Mouse (Mus musculus) CH12.LX (cell line): ENCODE measurements around the gene Pde8a. TPM values are rescaled to one million over a fixed set of nuclear protein-coding genes. Genes with fewer than 3 reads are reported as not detected.

Experiments used
- DNase-seq: peaks from one replicate; pipeline ENCODE4 v3.0.0-alpha.2; 2013; ENCODE audit errors: extremely low read depth
- H3K27ac ChIP-seq: 2 replicates; pipeline ENCODE4 v1.5.1; 2012; ENCODE audit warnings: low read depth, mild to moderate bottlenecking, control low read depth, moderate library complexity; ENCODE audit not compliant: insufficient read depth
- H3K27me3 ChIP-seq: replicated peaks from 2 replicates; pipeline ENCODE3; 2012; ENCODE audit warnings: inconsistent platforms
- H3K36me3 ChIP-seq, 2 experiments: replicated peaks in 1 of 2; 2 replicates each; pipeline versions ENCODE3 to v1.6.1; 2012; ENCODE audit warnings: inconsistent platforms in 1 of 2, low read length in 1 of 2, mild to moderate bottlenecking in 1 of 2, mixed read lengths in 1 of 2, moderate library complexity in 1 of 2; ENCODE audit not compliant: control insufficient read depth in 1 of 2, insufficient read depth in 1 of 2
- H3K4me1 ChIP-seq, 2 experiments: 2 replicates each; pipeline ENCODE4 v1.6.1; 2012; ENCODE audit warnings: inconsistent platforms in 1 of 2, moderate library complexity in 1 of 2; ENCODE audit not compliant: insufficient read depth in 2 of 2, control insufficient read depth in 1 of 2
- H3K4me2 ChIP-seq: 2 replicates; pipeline ENCODE4 v1.6.1; 2012; ENCODE audit warnings: low read depth, mild to moderate bottlenecking, control low read depth; ENCODE audit not compliant: poor library complexity, insufficient read depth, severe bottlenecking
- H3K4me3 ChIP-seq, 3 experiments: fragments of 150-350 bp in 1 of 3; sonication (generic) in 1 of 3; replicated peaks in 1 of 3; 2 replicates each; pipeline versions ENCODE3 to v1.5.1; 2011 to 2012; ENCODE audit warnings: low read depth in 2 of 3, low read length in 2 of 3, mild to moderate bottlenecking in 2 of 3, moderate library complexity in 2 of 3, control low read depth in 1 of 3, improper control_type of control experiment in 1 of 3, inconsistent platforms in 1 of 3, mixed read lengths in 1 of 3; ENCODE audit not compliant: poor library complexity in 1 of 3
- H3K79me2 ChIP-seq: replicated peaks from 2 replicates; pipeline ENCODE4 v1.6.1; 2012; ENCODE audit warnings: mild to moderate bottlenecking, moderate library complexity; ENCODE audit not compliant: control insufficient read depth, poor library complexity, insufficient read depth, severe bottlenecking; ENCODE audit errors: extremely low read depth
- H3K9ac ChIP-seq: 2 replicates; pipeline ENCODE4 v1.6.1; 2012; ENCODE audit warnings: low read depth, mild to moderate bottlenecking, control low read depth, moderate library complexity; ENCODE audit not compliant: insufficient read depth
- H3K9me3 ChIP-seq: replicated peaks from 2 replicates; pipeline ENCODE3; 2012; ENCODE audit warnings: low read length, inconsistent platforms, mixed read lengths
- BHLHE40 ChIP-seq: IDR thresholded peaks from 2 replicates; pipeline ENCODE4 v1.6.1; 2011; ENCODE audit warnings: mild to moderate bottlenecking, low read depth, low read length, improper control_type of control experiment
- CHD1 ChIP-seq: IDR thresholded peaks from 2 replicates; pipeline ENCODE4 v1.6.1; 2012; ENCODE audit warnings: low read depth, low read length, improper control_type of control experiment, inconsistent platforms
- CHD2 ChIP-seq: IDR thresholded peaks from 2 replicates; pipeline ENCODE4 v1.6.1; 2011; ENCODE audit warnings: low read length, improper control_type of control experiment
- CTCF ChIP-seq, 2 experiments: IDR thresholded peaks in 1 of 2; conservative IDR thresholded peaks in 1 of 2; 2 replicates each; pipeline ENCODE4 v1.5.1; 2011 to 2012; ENCODE audit warnings: low read depth in 2 of 2, low read length in 2 of 2, improper control_type of control experiment in 1 of 2, inconsistent platforms in 1 of 2, mild to moderate bottlenecking in 1 of 2, moderate library complexity in 1 of 2
- E2F4 ChIP-seq: IDR thresholded peaks from 2 replicates; pipeline ENCODE4 v1.6.1; 2011; ENCODE audit warnings: low read depth, low read length, improper control_type of control experiment; ENCODE audit not compliant: insufficient replicate concordance
- ELF1 ChIP-seq: IDR thresholded peaks from 2 replicates; pipeline ENCODE4 v1.6.1; 2014; ENCODE audit warnings: low read depth, mild to moderate bottlenecking, inconsistent platforms, low read length, improper control_type of control experiment
- EP300 ChIP-seq: IDR thresholded peaks from 2 replicates; pipeline ENCODE4 v1.6.1; 2011; ENCODE audit warnings: low read length, improper control_type of control experiment
- ETS1 ChIP-seq: conservative IDR thresholded peaks from 2 replicates; pipeline ENCODE4 v1.6.1; 2012; ENCODE audit warnings: low read depth, mild to moderate bottlenecking, inconsistent platforms, low read length, improper control_type of control experiment, moderate library complexity
- GABPA ChIP-seq: IDR thresholded peaks from 2 replicates; pipeline ENCODE4 v1.6.1; 2012; ENCODE audit warnings: low read depth, low read length, improper control_type of control experiment, inconsistent platforms; ENCODE audit not compliant: insufficient replicate concordance
- HCFC1 ChIP-seq: IDR thresholded peaks from 2 replicates; pipeline ENCODE4 v1.6.1; 2012; ENCODE audit warnings: low read depth, mild to moderate bottlenecking, inconsistent platforms, low read length, improper control_type of control experiment
- IRF4 ChIP-seq: IDR thresholded peaks from 2 replicates; pipeline ENCODE4 v1.6.1; 2014; ENCODE audit warnings: low read depth, mild to moderate bottlenecking, inconsistent platforms, low read length, improper control_type of control experiment
- JUN ChIP-seq: IDR thresholded peaks from 2 replicates; pipeline ENCODE4 v1.6.1; 2011; ENCODE audit warnings: low read depth, mild to moderate bottlenecking, low read length, improper control_type of control experiment, moderate library complexity; ENCODE audit not compliant: insufficient read depth
- JUND ChIP-seq: conservative IDR thresholded peaks from 2 replicates; pipeline ENCODE4 v1.6.1; 2011; ENCODE audit warnings: low read depth, low read length, improper control_type of control experiment
- KAT2A ChIP-seq: IDR thresholded peaks from 2 replicates; pipeline ENCODE4 v1.6.1; 2012; ENCODE audit warnings: low read length, improper control_type of control experiment, inconsistent platforms; ENCODE audit not compliant: insufficient replicate concordance
- MAFK ChIP-seq: IDR thresholded peaks from 2 replicates; pipeline ENCODE4 v1.6.1; 2011; ENCODE audit warnings: low read length, improper control_type of control experiment; ENCODE audit not compliant: insufficient replicate concordance
- MAZ ChIP-seq: IDR thresholded peaks from 2 replicates; pipeline ENCODE4 v1.6.1; 2012; ENCODE audit warnings: low read depth, mild to moderate bottlenecking, inconsistent platforms, low read length, improper control_type of control experiment, moderate library complexity
- MEF2A ChIP-seq: IDR thresholded peaks from 2 replicates; pipeline ENCODE4 v1.6.1; 2014; ENCODE audit warnings: low read depth, mild to moderate bottlenecking, inconsistent platforms, low read length, improper control_type of control experiment, borderline replicate concordance
- MXI1 ChIP-seq: IDR thresholded peaks from 2 replicates; pipeline ENCODE4 v1.6.1; 2011; ENCODE audit warnings: mild to moderate bottlenecking, low read depth, low read length, improper control_type of control experiment
- MYC ChIP-seq: IDR thresholded peaks from 2 replicates; pipeline ENCODE4 v1.6.1; 2011; ENCODE audit warnings: low read depth, mild to moderate bottlenecking, improper control_type of control experiment, low read length
- NELFE ChIP-seq: IDR thresholded peaks from 2 replicates; pipeline ENCODE4 v1.6.1; 2011; ENCODE audit warnings: low read depth, low read length, improper control_type of control experiment
- NRF1 ChIP-seq: IDR thresholded peaks from 2 replicates; pipeline ENCODE4 v1.6.1; 2014; ENCODE audit warnings: low read depth, mild to moderate bottlenecking, inconsistent platforms, low read length, improper control_type of control experiment, moderate library complexity
- PAX5 ChIP-seq: IDR thresholded peaks from 2 replicates; pipeline ENCODE4 v1.6.1; 2012; ENCODE audit warnings: low read length, inconsistent platforms, mixed read lengths
- POLR2A ChIP-seq: IDR thresholded peaks from 2 replicates; pipeline ENCODE4 v1.6.1; 2011; ENCODE audit warnings: low read depth, mild to moderate bottlenecking, improper control_type of control experiment, low read length
- POLR2AphosphoS2 ChIP-seq: IDR thresholded peaks from 2 replicates; pipeline ENCODE4 v1.6.1; 2011; ENCODE audit warnings: low read depth, low read length, improper control_type of control experiment
- RCOR1 ChIP-seq: conservative IDR thresholded peaks from 2 replicates; pipeline ENCODE4 v1.6.1; 2012; ENCODE audit warnings: low read depth, mild to moderate bottlenecking, inconsistent platforms, low read length, improper control_type of control experiment
- SIN3A ChIP-seq: IDR thresholded peaks from 2 replicates; pipeline ENCODE4 v1.6.1; 2012; ENCODE audit warnings: low read length, improper control_type of control experiment, inconsistent platforms
- SMC3 ChIP-seq: IDR thresholded peaks from 2 replicates; pipeline ENCODE4 v1.6.1; 2011; ENCODE audit warnings: low read depth, low read length, improper control_type of control experiment
- TBP ChIP-seq: conservative IDR thresholded peaks from 2 replicates; pipeline ENCODE4 v1.6.1; 2011; ENCODE audit warnings: low read depth, low read length, improper control_type of control experiment
- TCF12 ChIP-seq: IDR thresholded peaks from 2 replicates; pipeline ENCODE4 v1.6.1; 2014; ENCODE audit warnings: low read depth, mild to moderate bottlenecking, inconsistent platforms, low read length, improper control_type of control experiment
- USF1 ChIP-seq: IDR thresholded peaks from 2 replicates; pipeline ENCODE4 v1.6.1; 2014; ENCODE audit warnings: low read depth, mild to moderate bottlenecking, inconsistent platforms, low read length, improper control_type of control experiment
- USF2 ChIP-seq: conservative IDR thresholded peaks from 2 replicates; pipeline ENCODE4 v1.6.1; 2011; ENCODE audit warnings: low read depth, low read length, improper control_type of control experiment
- ZC3H11A ChIP-seq: IDR thresholded peaks from 2 replicates; pipeline ENCODE4 v1.6.1; 2012; ENCODE audit warnings: low read depth, mild to moderate bottlenecking, inconsistent platforms, low read length, improper control_type of control experiment
- ZKSCAN1 ChIP-seq: IDR thresholded peaks from 2 replicates; pipeline ENCODE4 v1.6.1; 2012; ENCODE audit warnings: low read depth, inconsistent platforms, low read length, improper control_type of control experiment, borderline replicate concordance
- ZMIZ1 ChIP-seq: IDR thresholded peaks from 2 replicates; pipeline ENCODE4 v1.6.1; 2012; ENCODE audit warnings: low read depth, mild to moderate bottlenecking, inconsistent platforms, low read length, improper control_type of control experiment
- ZNF384 ChIP-seq: IDR thresholded peaks from 2 replicates; pipeline ENCODE4 v1.6.1; 2012; ENCODE audit warnings: low read depth, low read length, improper control_type of control experiment, inconsistent platforms
- dilution Hi-C: fragments of 300-500 bp; cut with MboI; formaldehyde crosslinking; loops from 2 replicates; pipeline ENCODE4 v1.14.3; 2020; ENCODE audit warnings: low sequenced_read_pairs; ENCODE audit not compliant: extremely low pct_unique_long_range_greater_than_20kb, extremely low pct_ligation_motif_present
- in situ Hi-C: fragments of 300-500 bp; cut with MboI; formaldehyde crosslinking; loops from 3 replicates; pipeline ENCODE4 v1.14.3; 2019; ENCODE audit warnings: low sequenced_read_pairs, low pct_ligation_motif_present, low pct_unique_long_range_greater_than_20kb, mixed read lengths
- polyA plus RNA-seq: library from polyadenylated mRNA; unstranded; fragments of >175 nt; gene quantifications from 2 replicates; pipeline ENCODE4 v1.2.1, GENCODE M21; 2012; ENCODE audit warnings: low read depth; ENCODE audit not compliant: insufficient read length
- total RNA-seq, 2 experiments: library from RNA; depleted of rRNA; stranded (reverse); fragments of 300-350 nt in 1 of 2; fragments of >200 nt in 1 of 2; gene quantifications; 2 replicates each; pipeline ENCODE4 v1.2.3; 2012 to 2014

The Pde8a gene
- total and polyA plus RNA-seq, 3 experiments = 8.3 to 22.7 (median 9.1) TPM

- TF ChIP-seq RCOR1 (peak; percentile 42; the same call in 1 of the 2 replicates), KAT2A (no peak), BHLHE40 (peak; percentile 54; the same call in 1 of the 2 replicates), IRF4 (peak; percentile 77), MAZ (peak; percentile 62; the same call in 1 of the 2 replicates), USF1 (no peak), JUND (no peak), JUN (no peak), MAFK (no peak), NELFE (no peak)
Observed at GRCm38 (mm10) chr7:81212261-81212681, 1.1 kb upstream of the Pde8a start (continued).

- in situ Hi-C loops (loop anchor here (10.0 kb wide), 1 partner anchor 62 kb away; no protein-coding TSS in a partner anchor), dilution Hi-C loops (no loop called here)
- Histone ChIP-seq H3K4me2 (peak overlapping the region; percentile 57), H3K4me3 (peak overlapping the region; percentile 76 to 90 (median 78)), H3K27ac (peak overlapping the region; percentile 83), H3K27me3 (no peaks in the 10 kb centered on the region), H3K36me3 (peaks cover 0 to 6% of the 10 kb centered on the region in 2 experiments), H3K9ac (peak overlapping the region; percentile 81), H3K79me2 (peaks cover 24% of the 10 kb centered on the region), H3K4me1 (peaks cover 5 to 51% of the 10 kb centered on the region in 2 experiments; a peak in 3 of 4 replicates), H3K9me3 (no peaks in the 10 kb centered on the region)
- peak; percentile 90 for DNase-seq
- TF ChIP-seq CHD2 = peak; percentile 94
- no peak for TF ChIP-seq CTCF (conservative IDR thresholded peaks at IDR 0.05 in 1 of 2, IDR thresholded peaks at IDR 0.05 in 1 of 2; ENCODE audit: low read depth in 2 of 2, low read length in 2 of 2)
- TF ChIP-seq POLR2AphosphoS2 = no peak
- TF ChIP-seq MYC = no peak
- no peak for TF ChIP-seq ELF1
- TF ChIP-seq E2F4 = no peak
- peak; percentile 50 for TF ChIP-seq ZMIZ1
- peak; percentile 91 for TF ChIP-seq NRF1
- TF ChIP-seq PAX5 = no peak
- TF ChIP-seq SMC3 = peak; percentile 32; the same call in 1 of the 2 replicates
- TF ChIP-seq USF2 = no peak
- TF ChIP-seq MEF2A = peak; percentile 83
- TF ChIP-seq MXI1 = peak; percentile 73
- TF ChIP-seq MAZ = peak; percentile 81; the same call in 1 of the 2 replicates
- TF ChIP-seq POLR2A = peak; percentile 27; the same call in 1 of the 2 replicates
- TF ChIP-seq TCF12 = peak; percentile 96
- TF ChIP-seq NELFE = peak; percentile 67
- no peak for TF ChIP-seq USF1
- no peak for TF ChIP-seq ZNF384
- no peak; the same call in 1 of the 2 replicates for TF ChIP-seq EP300
- no peak for TF ChIP-seq ZC3H11A
- TF ChIP-seq SIN3A = peak; percentile 94
- no peak for TF ChIP-seq CHD1
- no peak for TF ChIP-seq GABPA
- TF ChIP-seq JUND = no peak
- no peak for TF ChIP-seq JUN
- TF ChIP-seq TBP = no peak
- no peak for TF ChIP-seq ZKSCAN1
- TF ChIP-seq KAT2A = 0 out of 2 replicates have a peak, but pooled peaks have one; percentile 23
- TF ChIP-seq HCFC1 = peak; percentile 75
- peak; percentile 74 for TF ChIP-seq ETS1
- peak; percentile 18; the same call in 1 of the 2 replicates for TF ChIP-seq RCOR1
- no peak for TF ChIP-seq MAFK
Observed at GRCm38 (mm10) chr7:81212697-81213346, 574 bp upstream of the Pde8a start.
